Mouse (Mus musculus) adrenal gland, adult 8-10 months (tissue): ENCODE data around the gene Mrpl24. TPM values are rescaled to one million over a fixed set of nuclear protein-coding genes. Genes with fewer than 3 reads are reported as not detected.

Experiments
- DNase-seq: peaks from one replicate; pipeline ENCODE4 v3.0.0; 2022
- total RNA-seq, 4 experiments: library from RNA; stranded (reverse); gene quantifications; 2 replicates each; pipeline ENCODE4 v1.2.4; 2022

Mrpl24 gene
- total RNA-seq, 4 experiments from 2014 or later, result 121 to 146 (median 131) TPM

- DNase-seq, result no peak
Observed at GRCm38 (mm10) chr3:87947811-87948199, 28.5 kb downstream of the Mrpl24 start.

GRCm38 (mm10) chr3:87948378-87949265 lies 29.3 kb downstream of the Mrpl24 start, which contains the start of gene Crabp2:
Crabp2 (plus strand) TSS chr3:87948666.
- no peak for DNase-seq

GRCm38 (mm10) chr3:87949266-87949954 lies 30.1 kb downstream of the Mrpl24 start:
- no peak for DNase-seq

DNA sequence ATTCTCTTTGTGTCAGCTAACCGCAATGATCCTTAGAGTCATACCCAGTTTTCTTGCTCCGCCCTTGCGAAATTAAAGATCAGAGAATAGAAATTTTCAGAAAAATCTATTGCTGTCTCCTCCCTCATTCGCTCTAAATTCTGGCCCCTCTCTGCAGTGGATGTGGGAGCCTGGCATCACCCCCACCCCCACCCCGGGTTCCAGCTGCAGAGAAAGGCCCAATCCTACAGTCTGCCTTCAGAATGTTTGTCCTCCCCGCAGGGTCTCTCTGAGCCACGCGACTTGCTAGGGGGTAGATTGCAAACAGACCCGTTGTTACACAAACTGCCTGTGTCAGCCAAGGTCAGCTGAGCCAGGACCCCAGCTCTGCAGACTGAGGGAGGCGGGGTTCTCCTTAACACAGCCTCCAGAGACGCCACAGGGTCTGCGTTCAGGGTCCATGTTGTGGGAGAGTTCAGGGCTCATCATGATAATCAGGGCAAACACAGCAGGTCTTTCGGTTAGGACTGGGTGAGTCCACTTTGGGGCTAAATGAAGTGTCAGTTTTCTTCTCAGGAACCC lies 30.7 kb downstream of the Mrpl24 start:
- DNase-seq, result no peak

GRCm38 (mm10) chr3:87951946-87952345 lies 32.6 kb downstream of the Mrpl24 start:
- no peak for DNase-seq

GRCm38 (mm10) chr3:87952440-87952839 lies 33.1 kb downstream of the Mrpl24 start:
- DNase-seq, result no peak

- no peak for DNase-seq
Observed at GRCm38 (mm10) chr3:87958056-87958455, 38.8 kb downstream of the Mrpl24 start.

- DNase-seq, result no peak
Observed at GRCm38 (mm10) chr3:87958476-87958875, 39.2 kb downstream of the Mrpl24 start.

DNA sequence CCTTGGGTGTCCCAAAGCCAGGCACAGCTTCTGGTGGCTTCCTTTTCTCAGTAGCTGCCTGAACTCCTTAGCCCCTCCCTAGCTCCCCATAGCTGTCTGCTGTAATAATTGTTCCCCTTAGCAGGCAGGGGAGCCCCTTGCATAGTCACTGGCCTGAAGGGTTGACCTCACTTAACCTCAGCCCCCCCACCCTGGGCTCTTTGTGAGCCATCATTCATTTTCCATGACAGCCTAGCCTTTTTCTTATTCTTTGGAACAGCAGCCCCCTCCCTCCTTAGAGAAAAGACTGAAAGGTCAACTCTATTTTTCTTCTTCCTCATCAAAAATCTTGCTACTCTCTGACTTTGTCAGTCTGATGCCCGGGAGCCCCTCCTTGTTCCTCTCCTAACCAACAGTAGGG lies 39.7 kb downstream of the Mrpl24 start:
- no peak for DNase-seq

DNA sequence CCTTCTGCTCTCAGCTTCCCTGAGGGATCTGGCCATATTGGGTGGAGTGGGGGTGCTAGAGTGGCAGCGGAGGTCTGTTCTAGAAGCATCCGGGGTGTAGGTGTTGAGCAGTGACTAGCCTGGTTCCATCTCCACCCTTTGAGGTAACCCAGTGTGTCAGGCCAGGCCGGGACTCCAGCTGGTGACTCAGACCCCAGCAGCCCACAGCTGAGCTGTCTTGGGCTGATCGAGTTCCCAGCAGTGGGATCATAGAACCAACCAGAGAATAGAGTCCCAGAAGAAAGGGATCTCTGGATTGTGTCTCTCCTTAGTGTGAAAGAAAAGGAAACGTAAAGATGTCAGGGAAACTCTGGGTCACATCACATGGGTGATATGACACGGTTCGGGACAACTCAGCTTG lies 40.1 kb downstream of the Mrpl24 start:
- DNase-seq, result no peak

DNA sequence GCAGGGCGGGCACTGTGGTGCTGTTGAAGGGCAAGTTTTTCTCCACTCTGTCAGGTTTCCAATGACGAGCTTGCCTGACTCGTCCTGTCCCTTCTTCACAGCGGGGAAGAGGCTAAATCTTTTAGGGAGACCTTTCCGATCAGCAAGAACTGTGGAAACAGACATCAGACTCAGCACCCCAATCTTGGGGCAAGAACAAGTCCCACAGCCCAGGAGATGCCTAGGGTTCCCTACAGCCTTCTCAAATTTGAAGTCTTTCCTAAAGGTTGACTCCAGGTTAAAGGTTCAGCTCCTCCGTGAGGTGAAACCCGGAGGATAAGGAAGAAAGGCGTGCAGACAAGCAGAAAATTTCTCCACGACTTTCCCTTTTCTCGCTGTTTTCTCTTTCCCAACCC lies 40.9 kb downstream of the Mrpl24 start:
- DNase-seq, result no peak

DNA sequence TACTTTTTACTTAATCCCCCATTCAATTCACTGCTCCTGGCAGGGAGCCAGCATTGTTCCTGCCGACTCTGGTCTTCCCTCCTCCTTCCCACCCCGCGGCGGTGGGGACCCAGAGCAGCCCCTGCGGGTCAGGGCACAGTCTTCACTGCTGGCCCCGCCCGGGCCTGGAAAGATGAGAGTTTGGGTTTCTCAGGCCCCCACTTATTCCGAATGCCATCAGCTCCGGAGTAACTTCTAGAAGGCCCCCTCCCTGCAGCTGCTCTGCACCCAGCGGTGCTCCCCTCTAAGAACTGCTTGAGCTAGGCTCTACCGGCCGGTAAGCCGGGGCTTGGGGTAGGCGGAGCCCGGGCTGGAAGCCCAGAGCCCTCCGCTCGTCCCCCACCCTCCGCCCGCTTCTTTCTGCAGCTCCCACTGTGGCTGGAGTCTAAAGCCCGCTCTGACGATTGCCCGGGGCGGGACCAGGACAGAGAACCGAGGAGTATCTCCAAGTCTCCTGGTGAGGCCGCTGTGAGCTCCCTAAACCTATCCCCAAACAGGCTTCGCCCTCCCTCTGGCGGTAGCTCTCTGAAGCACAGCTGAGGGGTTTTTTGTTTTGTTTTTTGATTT lies 41.4 kb downstream of the Mrpl24 start:
- DNase-seq, result peak; percentile 74

- no peak for DNase-seq
Observed at GRCm38 (mm10) chr3:87970184-87970938, 51.1 kb downstream of the Mrpl24 start.

DNA sequence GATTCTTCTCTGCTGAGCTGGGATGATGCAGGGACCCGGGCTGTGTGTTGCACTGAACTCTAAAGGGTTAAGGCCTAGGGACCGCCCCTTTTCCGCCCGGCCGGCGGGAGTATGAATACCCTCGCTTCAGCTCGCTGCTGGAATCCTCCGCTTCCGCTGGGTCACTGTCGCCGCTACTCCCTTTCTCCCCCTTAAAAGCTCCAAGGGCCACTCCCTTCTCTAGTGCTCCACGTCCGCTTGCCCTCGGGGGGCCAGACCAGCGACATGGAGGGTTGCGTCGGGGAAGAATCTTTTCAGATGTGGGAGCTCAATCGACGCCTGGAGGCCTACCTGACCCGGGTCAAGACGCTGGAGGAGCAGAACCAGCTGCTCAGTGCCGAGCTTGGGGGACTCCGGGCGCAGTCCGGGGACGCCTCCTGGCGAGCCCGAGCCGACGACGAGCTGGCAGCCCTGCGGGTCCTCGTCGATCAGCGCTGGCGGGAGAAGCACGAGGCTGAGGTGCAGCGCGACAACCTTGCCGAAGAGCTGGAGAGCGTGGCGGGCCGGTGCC lies 51.7 kb downstream of the Mrpl24 start, which contains the start of gene Nes:
Gene Nes, plus strand, starts transcription at position 140 of the 550 bp plus-strand sequence.
- no peak for DNase-seq

- no peak for DNase-seq
Observed at GRCm38 (mm10) chr3:87971489-87972202, 52.3 kb downstream of the Mrpl24 start.

- no peak for DNase-seq
Observed at GRCm38 (mm10) chr3:87972203-87972664, 52.9 kb downstream of the Mrpl24 start.

GRCm38 (mm10) chr3:87972776-87973175 lies 53.5 kb downstream of the Mrpl24 start:
- no peak for DNase-seq
